Mouse (Mus musculus): ENCODE data around the gene Hmgxb4. TPM values are rescaled to one million over a fixed set of nuclear protein-coding genes. Genes with fewer than 3 reads are reported as not detected.
"Not testable (repeated sequence)": the region's sequence is repeated elsewhere in the genome, so short reads cannot be mapped to it uniquely, and the experiment has no call there.

Hmgxb4 gene
- polyA plus RNA-seq (2012; rRNA removed), result 13.6 and 15.6 TPM in 2 replicates

DNA sequence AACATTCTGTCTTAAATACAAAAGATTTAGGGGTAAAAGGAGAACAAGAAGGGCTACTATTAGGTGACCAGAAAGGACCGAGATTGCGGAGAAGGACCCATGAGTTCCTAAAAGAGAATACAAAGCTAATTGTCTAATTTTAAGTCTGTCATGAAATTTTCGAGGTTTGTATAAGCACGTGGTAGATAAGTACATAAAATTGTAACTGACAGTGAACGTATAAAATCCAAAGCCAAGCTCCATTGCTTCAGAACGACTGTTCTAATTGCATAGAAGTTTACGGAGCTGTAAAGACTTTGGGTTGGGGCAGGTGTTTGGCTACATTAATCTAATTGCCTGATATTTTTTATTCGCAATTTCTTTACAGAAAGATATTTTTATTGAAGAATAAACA is at the start of gene Hmgxb4:
Gene Hmgxb4 (plus strand): TSS at position 276 of the 394 bp plus-strand sequence.
- 10% methylated on average over 8 of the region's 8 CpGs for WGBS

GRCm38 (mm10) chr8:74949445-74949844 is 43.7 kb upstream of the Hmgxb4 start:
- DNase-seq (ENCODE audit: low read depth, low spot score), result no peak
- 84% methylated on average over 1 of the region's 1 CpGs for WGBS

More for the DNA sequence above, at the start of gene Hmgxb4:
- DNase-seq (ENCODE audit: low read depth, low spot score), result no peak

DNA sequence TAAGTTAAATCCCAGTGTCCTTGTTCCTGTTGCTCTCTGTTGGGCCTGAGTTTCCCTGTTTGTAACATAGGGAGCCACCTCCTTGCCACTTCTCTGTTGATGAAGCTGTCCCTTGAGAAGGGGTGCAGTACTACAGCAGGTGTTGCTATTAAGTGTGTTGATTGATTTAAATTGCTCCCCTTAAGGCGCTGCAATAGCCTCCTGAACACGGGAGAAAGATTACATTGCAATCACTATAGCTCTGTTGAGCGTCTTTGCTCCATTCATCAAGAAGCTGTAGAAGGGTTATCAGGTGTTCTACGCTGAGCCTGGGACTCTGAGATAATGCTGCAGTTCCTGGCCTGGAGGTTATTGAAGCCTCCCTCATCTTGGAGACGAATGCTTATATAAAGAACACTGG is 29.2 kb upstream of the Hmgxb4 start:
- 75% methylated on average over 5 of the region's 5 CpGs for WGBS
- no peak for DNase-seq (ENCODE audit: low read depth, low spot score)

GRCm38 (mm10) chr8:74970286-74970685 is 22.9 kb upstream of the Hmgxb4 start:
- 90% methylated on average over 3 of the region's 3 CpGs for WGBS

DNA sequence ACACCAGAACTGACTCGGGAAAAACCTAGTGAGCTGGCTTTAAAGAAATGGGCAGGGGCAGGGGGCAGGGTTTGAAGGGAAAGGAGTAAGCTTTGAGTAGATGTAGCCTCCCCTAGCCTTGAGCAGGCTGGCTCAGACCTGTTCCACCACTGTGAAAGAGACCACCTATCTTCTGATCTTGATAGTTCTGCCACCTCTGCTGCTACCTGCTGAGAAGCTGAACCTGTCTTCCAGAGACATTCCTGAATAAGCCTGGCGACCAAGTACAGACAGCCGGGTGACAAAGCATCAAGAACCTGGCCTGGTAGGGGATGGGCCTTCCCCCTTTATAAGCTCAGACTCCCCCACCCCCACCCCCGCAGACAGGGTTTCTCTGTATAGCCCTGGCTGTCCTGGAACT is 21.5 kb upstream of the Hmgxb4 start:
- WGBS, result 82% methylated on average over 4 of the region's 4 CpGs
- no peak for DNase-seq (ENCODE audit: low read depth, low spot score)

More at GRCm38 (mm10) chr8:74970286-74970685, 22.9 kb upstream of the Hmgxb4 start:
- DNase-seq (ENCODE audit: low read depth, low spot score), result not testable (repeated sequence)

DNA sequence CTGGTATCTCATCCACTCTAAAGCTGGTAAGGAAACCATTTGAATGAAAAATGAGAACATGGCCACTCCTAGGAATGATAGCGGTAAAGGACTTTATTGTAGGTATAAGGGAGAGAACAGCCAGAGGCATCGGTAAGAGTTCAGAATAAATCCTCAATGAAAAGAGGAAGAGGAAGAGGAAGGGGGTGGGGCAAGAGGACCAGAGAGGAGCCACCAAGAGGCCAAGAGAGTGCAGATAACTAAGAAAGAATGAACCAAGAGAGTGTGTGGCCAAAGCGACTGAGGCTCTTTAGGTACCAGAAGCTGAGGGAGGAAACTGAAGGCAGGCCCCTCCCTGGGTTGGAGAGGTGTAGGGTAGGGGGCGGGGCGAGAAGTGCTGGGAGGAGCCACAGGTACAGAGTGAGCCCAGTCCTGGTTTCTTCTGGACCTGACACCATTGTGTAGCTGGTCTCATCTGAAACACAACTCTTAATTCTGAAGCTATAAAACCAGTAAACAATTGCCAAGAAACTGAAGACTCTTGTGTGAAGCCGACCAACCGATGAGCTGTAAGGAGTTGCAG is 20.8 kb upstream of the Hmgxb4 start:
- 79% methylated on average over 7 of the region's 7 CpGs for WGBS
- no peak for DNase-seq (ENCODE audit: low read depth, low spot score)

- 77% methylated on average over 8 of the region's 8 CpGs for WGBS
Observed at GRCm38 (mm10) chr8:74973121-74973869, 19.9 kb upstream of the Hmgxb4 start.

DNA sequence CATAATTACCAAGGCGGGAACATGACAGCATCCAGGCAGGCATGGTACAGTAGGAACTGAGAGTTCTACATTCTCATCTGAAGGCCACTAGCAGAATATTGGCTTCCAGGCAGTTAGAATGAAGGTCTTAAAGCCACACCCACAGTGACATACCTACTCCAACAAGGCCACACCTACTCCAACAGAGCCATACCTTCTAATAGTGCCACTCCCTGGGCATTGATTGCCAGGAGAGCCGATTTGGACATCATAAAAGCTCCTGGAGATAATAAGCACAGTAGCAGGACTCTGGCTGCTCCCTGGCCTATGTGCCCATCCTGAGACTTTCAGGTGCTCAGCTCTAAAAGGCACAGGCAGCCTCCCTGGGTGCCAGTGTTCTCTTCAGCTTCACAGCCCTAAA is 19.3 kb upstream of the Hmgxb4 start:
- 30% methylated on average over 2 of the region's 2 CpGs for WGBS
- DNase-seq (ENCODE audit: low read depth, low spot score), result no peak

More at GRCm38 (mm10) chr8:74973121-74973869, 19.9 kb upstream of the Hmgxb4 start:
- no peak for DNase-seq (ENCODE audit: low read depth, low spot score)

DNA sequence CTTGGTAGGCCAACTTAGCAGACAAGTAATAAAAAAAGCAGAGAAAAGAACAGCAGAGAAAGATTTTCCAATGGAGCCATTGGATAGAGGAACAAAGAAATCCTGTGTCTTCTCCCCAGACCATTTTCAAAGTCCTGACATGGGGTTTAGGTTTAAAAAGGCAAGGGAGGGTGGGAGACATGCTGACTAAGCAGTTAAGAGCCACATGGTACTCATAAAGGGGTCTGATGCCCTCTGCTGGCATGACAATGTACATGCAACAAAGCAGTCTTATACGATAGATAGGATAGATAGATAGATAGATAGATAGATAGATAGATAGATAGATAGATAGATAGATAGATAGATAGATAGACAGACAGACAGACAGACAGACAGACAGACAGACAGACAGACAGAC is 15.7 kb upstream of the Hmgxb4 start:
- DNase-seq (ENCODE audit: low read depth, low spot score), result no peak
- WGBS, result 53% methylated on average over 1 of the region's 1 CpGs

DNA sequence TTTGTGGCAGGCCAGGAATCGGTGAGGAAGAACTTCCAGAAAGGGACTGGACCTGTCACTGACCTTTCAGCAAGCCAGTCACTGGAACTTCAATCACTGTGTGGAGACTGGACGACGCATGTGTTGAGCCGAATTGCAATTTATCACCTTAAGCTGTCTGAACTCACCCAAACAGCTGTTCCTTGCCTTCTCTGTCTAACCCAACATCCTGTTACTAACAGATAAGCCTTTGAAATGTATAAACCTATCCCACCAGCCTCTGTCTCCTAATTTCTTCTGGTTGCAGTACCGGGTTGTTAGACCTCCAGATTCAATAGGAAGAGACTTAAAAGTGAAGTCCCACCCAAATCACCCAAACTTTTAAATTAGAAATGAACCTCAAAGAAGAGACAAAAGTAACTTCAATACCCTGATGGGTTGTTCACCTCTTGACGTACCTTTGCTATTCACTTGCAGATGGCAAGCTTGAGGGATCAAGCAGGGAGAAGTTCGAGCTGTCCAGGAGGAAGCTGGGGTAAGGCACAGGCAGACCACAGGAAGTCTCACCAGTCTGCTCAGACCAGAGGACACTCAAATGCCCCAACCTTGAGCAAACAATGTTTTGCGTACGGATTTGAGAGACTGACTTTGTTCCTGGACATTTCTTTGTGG is 13.0 kb upstream of the Hmgxb4 start:
- 50% methylated on average over 9 of the region's 9 CpGs for WGBS
- DNase-seq (ENCODE audit: low read depth, low spot score), result no peak

DNA sequence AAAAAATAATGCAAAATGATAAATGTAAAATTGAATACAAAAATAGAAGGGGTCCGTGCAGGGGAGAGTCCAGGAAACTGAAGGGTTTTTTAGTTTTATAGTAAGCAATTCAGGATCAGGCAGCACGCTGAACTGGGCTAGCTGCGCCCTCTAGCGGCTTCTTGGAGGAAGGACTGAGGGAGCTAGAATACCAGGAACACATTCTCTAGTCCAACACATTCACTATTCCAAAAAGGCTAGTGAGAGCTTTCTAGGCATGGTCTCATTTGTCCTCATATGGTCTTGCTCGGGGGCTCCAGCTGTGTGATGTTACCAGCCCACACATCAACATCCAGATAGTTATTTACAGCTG is 12.5 kb upstream of the Hmgxb4 start:
- WGBS, result 1% methylated on average over 5 of the region's 5 CpGs
- DNase-seq (ENCODE audit: low read depth, low spot score), result peak; percentile 46

DNA sequence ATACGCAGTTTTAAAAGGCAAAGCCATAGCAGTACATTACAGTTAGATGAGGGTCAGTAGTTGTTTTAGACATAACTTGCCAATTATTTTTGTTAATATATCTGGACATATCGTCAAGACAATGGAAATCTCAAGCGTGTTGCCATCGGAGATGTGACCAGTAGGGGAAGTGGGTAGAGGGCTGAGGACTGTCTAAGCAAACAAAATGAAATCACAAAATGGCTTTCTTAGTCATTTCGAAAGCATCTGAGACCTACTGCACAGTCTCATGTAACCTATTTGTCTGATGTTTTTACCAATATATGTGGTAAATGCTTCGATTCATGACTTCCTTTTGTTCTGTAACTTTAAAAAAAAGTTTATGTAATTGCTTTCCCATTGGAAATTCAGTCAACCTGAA is 11.3 kb upstream of the Hmgxb4 start:
- WGBS, result 87% methylated on average over 6 of the region's 6 CpGs

DNA sequence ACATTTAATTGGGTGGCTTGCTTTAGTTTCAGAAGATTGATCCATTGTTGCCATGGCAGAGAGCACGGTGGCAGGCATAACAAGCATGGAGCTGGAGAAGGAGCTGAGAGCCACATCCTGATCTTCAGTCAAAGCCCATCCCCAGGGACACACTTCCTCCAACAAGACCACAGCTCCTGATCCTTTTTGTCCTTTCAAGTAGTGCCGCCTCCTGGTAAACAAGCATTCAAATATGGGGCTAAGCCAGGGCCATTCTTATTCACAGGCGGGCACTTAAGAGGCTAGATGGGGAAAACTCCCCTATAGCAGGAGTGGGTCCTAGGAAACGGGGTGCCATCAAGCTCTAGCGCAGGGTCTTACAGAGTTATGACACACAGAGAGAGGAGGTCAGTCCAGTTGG is 5.7 kb upstream of the Hmgxb4 start:
- WGBS, result 91% methylated on average over 5 of the region's 5 CpGs
- DNase-seq (ENCODE audit: low read depth, low spot score), result no peak

More for the DNA sequence above, 11.3 kb upstream of the Hmgxb4 start:
- DNase-seq (ENCODE audit: low read depth, low spot score), result no peak

- DNase-seq (ENCODE audit: low read depth, low spot score), result no peak
- 13% methylated on average over 15 of the region's 15 CpGs for WGBS
Observed at GRCm38 (mm10) chr8:74990021-74990420, 3.1 kb upstream of the Hmgxb4 start.

DNA sequence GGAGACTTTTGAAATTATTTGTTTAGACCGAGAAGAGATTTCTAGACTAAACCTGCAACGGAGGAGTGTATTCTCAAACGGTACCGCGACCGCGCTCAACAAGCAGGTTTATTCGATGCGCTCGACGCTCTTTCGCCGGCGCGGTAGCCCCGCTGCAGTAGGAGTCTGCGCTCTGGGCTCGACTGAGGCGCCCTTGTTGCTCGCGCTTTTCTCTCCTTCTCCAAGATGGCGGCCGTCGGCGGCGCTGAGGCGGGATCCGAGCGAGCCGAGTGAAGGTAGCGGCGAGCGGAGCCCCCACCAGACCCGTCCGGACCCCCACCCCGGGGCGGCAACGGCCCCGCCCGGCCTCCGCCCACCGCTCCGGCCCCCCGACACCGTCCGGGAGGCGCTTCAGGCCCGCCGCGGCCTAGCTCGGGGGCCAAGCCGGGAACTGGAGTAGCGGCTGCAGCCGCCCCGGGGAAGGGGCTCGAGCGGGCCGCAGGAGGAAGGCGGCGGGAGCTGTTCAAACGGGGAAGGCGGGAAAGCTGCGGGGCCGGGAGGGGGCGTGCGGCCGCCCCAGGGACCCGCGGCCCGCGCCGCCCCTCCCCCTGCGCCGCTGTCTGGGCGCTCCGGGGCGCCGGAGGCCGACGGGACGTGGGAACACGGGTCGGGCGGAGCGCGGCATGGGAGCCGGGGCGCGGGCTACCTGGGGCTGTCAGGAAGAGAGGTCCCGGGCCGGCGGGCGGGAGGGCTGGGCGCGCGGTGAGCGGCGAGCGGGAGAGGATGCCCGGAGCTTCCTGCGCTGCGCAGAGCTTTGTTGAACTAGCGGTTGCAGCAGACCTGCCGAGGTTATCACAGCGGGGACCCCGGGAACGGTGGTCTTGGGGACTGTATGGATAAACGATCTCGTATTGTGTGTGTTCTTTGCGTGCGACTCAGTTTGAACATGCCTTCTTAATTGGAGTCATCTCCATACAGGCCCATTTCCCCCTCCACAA is 607 bp downstream of the Hmgxb4 start:
- WGBS, result under 1% methylated on average over 106 of the region's 111 CpGs
- DNase-seq (ENCODE audit: low read depth, low spot score), result peak; percentile 52

DNA sequence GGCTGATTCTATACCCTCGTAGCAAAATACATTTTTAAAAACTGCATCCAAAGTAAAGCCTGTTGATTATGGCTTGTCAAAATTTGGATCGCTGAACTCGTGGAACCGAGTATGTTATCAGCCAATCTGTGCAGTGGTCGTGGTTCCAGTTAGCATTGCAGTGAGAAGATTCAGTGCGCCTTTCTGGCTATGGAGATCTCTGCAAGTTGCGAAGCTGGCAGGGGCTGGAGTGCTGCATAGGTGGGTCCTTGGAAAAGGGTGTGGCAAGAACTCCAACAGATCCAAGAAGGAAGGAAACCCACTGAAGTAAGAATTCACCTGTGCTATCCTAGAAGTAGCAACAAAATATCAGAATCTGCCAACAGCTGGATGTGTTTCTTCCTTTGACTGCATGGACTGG is 1.4 kb downstream of the Hmgxb4 start:
- WGBS, result 6% methylated on average over 7 of the region's 7 CpGs
- no peak for DNase-seq (ENCODE audit: low read depth, low spot score)

DNA sequence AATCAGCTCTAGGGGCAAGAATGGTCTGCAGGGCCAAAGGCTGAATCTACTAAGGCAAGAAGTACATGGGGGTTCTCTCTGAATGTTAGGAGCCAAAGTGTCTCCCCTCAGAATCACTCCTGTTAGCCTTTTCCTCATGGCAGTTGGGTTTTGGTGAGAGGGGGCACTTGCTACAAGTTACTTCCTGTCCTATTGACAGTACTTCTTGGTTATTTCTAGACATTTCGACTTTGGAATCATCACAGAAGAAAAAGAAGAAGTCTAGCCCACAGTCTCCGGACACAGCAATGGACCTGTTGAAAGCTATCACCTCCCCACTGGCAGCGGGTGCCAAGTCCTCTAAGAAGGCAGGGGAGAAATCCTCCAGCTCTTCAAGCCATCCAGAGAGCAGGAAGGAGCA is 7.3 kb downstream of the Hmgxb4 start:
- WGBS, result 96% methylated on average over 3 of the region's 3 CpGs
- no peak for DNase-seq (ENCODE audit: low read depth, low spot score)

GRCm38 (mm10) chr8:75008826-75009225 is 15.7 kb downstream of the Hmgxb4 start:
- 42% methylated on average over 2 of the region's 2 CpGs for WGBS
- no peak for DNase-seq (ENCODE audit: low read depth, low spot score)

- no peak for DNase-seq (ENCODE audit: low read depth, low spot score)
- WGBS, result 58% methylated on average over 2 of the region's 2 CpGs
Observed at GRCm38 (mm10) chr8:75013557-75013956, 20.4 kb downstream of the Hmgxb4 start.

- no peak for DNase-seq (ENCODE audit: low read depth, low spot score)
- 71% methylated on average over 3 of the region's 3 CpGs for WGBS
Observed at GRCm38 (mm10) chr8:75013964-75014363, 20.8 kb downstream of the Hmgxb4 start.

Data from large intestine, adult 2 months (tissue).